Mouse (Mus musculus): ENCODE results near the gene Shank1.

Gene Shank1

GRCm38 (mm10) chr7:44373460-44373859, 63.4 kb downstream of the Shank1 start:
- in situ Hi-C loops (cut with MseI, MboI): no loop called here

- in situ Hi-C loops (cut with MseI, MboI): no loop called here
These were observed 64.0 kb downstream of the Shank1 start for GRCm38 (mm10) chr7:44373889-44374652.

GRCm38 (mm10) chr7:44374756-44375155, 64.7 kb downstream of the Shank1 start:
- in situ Hi-C loops (cut with MseI, MboI): no loop called here

DNA sequence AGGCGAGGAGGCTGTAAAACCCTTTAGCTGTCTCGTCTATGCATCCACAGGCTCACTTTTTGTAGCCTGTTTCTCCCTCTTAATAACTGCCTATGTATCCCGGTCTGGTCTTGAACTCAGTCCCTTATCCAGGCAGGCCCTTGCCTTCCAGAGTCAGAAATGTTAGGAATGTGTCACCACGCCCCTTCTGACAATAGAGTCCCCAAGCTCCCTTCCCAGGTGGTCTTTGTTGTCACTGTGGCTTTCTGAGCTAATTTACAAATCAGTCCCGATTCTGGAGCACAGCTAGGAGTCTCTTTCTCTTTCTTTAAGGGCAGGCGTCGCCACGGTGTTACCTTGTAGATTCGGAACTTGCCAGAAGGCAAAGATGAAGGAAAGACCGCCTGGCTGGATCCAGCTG, 65.2 kb downstream of the Shank1 start:
- in situ Hi-C loops (cut with MseI, MboI): no loop called here

DNA sequence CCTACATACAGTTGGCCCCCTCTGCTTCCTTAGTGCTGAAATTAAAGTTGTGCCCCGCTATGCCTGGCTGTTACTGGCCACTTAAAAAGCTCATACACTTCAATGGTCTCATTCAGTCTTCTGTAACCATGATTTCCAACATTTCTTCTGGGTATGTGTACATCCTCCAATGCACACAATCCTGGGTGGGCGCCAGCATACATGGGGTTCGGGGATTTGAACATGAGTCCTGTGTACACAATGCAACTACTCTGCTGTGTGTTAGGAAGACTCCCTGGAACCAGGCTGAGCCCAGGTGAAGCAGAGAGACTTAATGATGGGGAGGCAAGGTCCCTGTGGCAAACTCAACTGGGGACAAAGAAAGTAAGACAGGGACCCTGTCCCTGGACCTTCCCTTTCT, 65.7 kb downstream of the Shank1 start:
- in situ Hi-C loops (cut with MseI, MboI): no loop called here

- in situ Hi-C loops (cut with MseI, MboI): no loop called here
These were observed 68.2 kb downstream of the Shank1 start for GRCm38 (mm10) chr7:44378290-44378689.

- in situ Hi-C loops (cut with MseI, MboI): no loop called here
These were observed 72.5 kb downstream of the Shank1 start for GRCm38 (mm10) chr7:44382541-44382940.

GRCm38 (mm10) chr7:44383980-44384715, 74.1 kb downstream of the Shank1 start, which contains the start of gene Syt3:
Gene Syt3 (plus strand): TSS chr7:44384102.
- in situ Hi-C loops (cut with MseI, MboI): no loop called here

DNA sequence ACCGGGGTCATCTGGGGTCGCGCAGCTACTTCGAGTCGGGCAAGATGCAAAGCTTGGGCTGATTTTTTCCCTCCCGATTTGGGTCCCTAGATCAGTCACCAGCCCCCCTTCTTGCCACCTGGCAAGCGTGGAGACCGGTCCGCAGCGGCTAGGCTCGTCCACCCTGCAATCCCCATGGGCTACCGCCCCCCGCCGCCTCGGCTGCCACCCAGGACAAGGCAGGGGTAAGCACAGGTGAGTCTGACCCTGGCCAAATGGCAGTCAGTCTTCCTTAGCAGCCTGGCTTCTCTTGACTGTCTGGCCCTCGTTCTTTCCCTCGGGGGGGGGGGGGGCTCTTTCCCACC, 74.6 kb downstream of the Shank1 start:
- in situ Hi-C loops (cut with MseI, MboI): no loop called here

- in situ Hi-C loops (cut with MseI, MboI): no loop called here
These were observed 75.7 kb downstream of the Shank1 start, which contains the start of gene 1700008O03Rik for GRCm38 (mm10) chr7:44385720-44386119. Gene 1700008O03Rik (minus strand): TSS chr7:44385820.

DNA sequence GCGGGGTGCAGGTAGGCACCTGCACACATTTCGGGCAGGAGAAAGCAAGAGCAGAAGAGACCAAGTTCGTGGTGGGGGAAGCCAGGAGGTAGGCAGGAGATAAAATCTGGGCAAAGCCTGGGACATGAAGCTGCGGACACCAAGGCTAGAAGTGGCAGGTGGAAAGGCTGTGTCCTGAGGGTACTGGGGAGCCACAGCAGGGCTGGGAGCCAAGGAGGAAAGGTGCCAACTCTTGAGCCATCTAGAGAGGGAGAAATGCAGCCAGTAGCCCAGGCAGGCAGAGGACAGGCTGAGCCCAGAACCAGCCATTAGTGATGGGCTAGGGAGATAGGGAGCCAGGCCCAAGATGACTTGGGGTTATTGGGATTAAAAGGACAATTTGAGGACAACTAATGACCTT, 81.8 kb downstream of the Shank1 start:
- in situ Hi-C loops (cut with MseI, MboI): no loop called here

- in situ Hi-C loops (cut with MseI, MboI): no loop called here
These were observed 82.3 kb downstream of the Shank1 start for GRCm38 (mm10) chr7:44392341-44392740.

DNA sequence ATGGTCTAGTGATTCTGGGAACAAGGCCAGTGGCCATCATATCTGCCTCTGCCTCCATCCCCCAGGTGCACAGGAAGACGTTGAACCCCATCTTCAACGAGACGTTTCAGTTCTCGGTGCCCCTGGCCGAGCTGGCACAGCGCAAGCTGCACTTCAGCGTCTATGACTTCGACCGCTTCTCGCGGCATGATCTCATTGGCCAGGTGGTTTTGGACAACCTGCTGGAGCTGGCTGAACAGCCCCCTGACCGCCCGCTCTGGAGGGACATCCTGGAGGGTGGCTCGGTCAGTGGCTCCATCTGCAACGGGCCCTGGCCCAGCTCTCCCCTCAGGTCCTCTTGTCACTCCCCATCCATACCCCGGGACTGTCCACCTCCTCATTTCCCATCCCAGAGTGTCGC, 83.2 kb downstream of the Shank1 start:
- in situ Hi-C loops (cut with MseI, MboI): no loop called here

DNA sequence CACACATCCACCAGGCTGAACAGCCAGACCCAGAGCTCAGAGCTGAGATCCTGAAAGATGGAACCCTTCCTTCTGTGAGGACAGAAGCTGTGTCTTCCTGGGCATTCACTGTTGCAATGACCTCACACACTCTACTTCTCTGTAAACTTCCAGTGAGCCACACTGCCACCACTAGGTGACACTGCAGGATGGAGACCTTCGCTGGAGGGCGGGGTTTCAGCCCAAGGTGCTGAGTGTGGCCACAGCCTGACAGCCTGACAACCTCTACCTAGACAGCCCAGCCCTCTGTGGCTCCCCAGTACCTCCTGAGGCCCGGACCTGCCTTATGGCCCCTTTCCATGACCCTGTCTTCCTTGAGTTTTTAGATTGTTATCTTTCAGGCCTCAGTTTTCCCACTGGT, 88.5 kb downstream of the Shank1 start:
- in situ Hi-C loops (cut with MseI, MboI): no loop called here

GRCm38 (mm10) chr7:44401673-44402072, 91.6 kb downstream of the Shank1 start:
- in situ Hi-C loops (cut with MseI, MboI): loop anchor here in 1 of 2 experiments (5.0 kb wide), 1 partner anchor 81 kb away; no protein-coding TSS in a partner anchor

GRCm38 (mm10) chr7:44405346-44406014, 95.4 kb downstream of the Shank1 start:
- in situ Hi-C loops (cut with MseI, MboI): no loop called here

GRCm38 (mm10) chr7:44406015-44406355, 95.9 kb downstream of the Shank1 start:
- in situ Hi-C loops (cut with MseI, MboI): no loop called here

All from mouse trophoblast stem cell (cell line).